24 mouse cellular contexts compared by ENCODE assay signal in the genomic region with DNA sequence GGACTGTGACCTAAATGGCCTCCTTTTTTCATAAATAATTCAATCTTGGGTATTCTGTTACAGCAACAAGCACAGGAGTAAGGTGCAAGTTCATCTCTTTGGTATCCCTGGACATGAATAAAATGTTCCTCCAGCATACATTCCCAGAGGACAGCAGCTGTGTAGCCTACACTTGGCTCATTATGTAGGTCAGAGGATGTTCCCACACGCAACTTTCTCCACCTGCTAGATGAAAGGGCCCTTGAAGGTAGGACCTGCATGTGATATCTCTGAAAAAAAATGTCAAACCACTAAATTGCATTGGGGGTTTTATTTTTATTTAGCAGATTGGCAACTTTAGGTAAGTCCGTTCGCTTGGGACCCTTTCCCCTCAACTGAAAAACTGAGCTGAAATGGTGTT.
"Had no signal": no experiment of that assay in that cellular context is flagged by ENCODE, and none has a peak within 500 bp of the region (broad histone marks: within the 10 kb centered on the region; RNA-seq: fewer than 3 reads in every experiment).

No protein-coding gene starts in this region.

- H3K27ac ChIP-seq: heart, adult 2 months; heart, embryonic 10.5 days; hindbrain, embryonic 10.5 days; hindbrain, embryonic 12.5 days; hindbrain, embryonic 14.5 days; intestine, embryonic 15.5 days; kidney, embryonic 15.5 days; kidney, postnatal 0 days; limb, embryonic 13.5 days; limb, embryonic 15.5 days had no signal

- H3K4me3 ChIP-seq: heart, adult 2 months; heart, embryonic 10.5 days; heart, embryonic 12.5 days; hindbrain, embryonic 10.5 days; hindbrain, embryonic 12.5 days; intestine, embryonic 15.5 days; kidney, embryonic 15.5 days; limb, embryonic 13.5 days; limb, embryonic 15.5 days had no signal

- H3K4me1 ChIP-seq: heart, embryonic 10.5 days; heart, embryonic 12.5 days; hindbrain, embryonic 12.5 days; intestine, embryonic 15.5 days; kidney, embryonic 15.5 days; limb, embryonic 15.5 days had no signal

- H3K27me3 ChIP-seq: heart, embryonic 12.5 days; hindbrain, embryonic 12.5 days; intestine, embryonic 15.5 days; kidney, embryonic 15.5 days; limb, embryonic 13.5 days; limb, embryonic 15.5 days had no signal

- H3K9me3 ChIP-seq: heart, embryonic 10.5 days; heart, embryonic 12.5 days; hindbrain, embryonic 10.5 days; hindbrain, embryonic 12.5 days; intestine, embryonic 15.5 days; kidney, embryonic 15.5 days; limb, embryonic 13.5 days; limb, embryonic 15.5 days had no signal

- H3K36me3 ChIP-seq: heart, embryonic 10.5 days; heart, embryonic 12.5 days; hindbrain, embryonic 10.5 days; hindbrain, embryonic 12.5 days; intestine, embryonic 15.5 days; kidney, embryonic 15.5 days; limb, embryonic 13.5 days; limb, embryonic 15.5 days had no signal

- DNase-seq: forebrain, postnatal 0 days; gastrocnemius, postnatal 14 days; gastrocnemius, postnatal 36 days; heart, adult 11 months; heart, adult 2 months; heart, postnatal 10 days; heart, postnatal 4 days; kidney, adult 18-20 months; kidney, adult 8-10 months; kidney, postnatal 14 days; kidney, postnatal 36 days; layer of hippocampus, adult 9-11 months; layer of hippocampus, postnatal 36 days; left cerebral cortex, postnatal 4 days had no signal
